Mouse (Mus musculus) heart, postnatal 25 days (tissue): ENCODE measurements around the gene Fahd2a. TPM values are rescaled to one million over a fixed set of nuclear protein-coding genes. Genes with fewer than 3 reads are reported as not detected.

Experiments
- DNase-seq: peaks from one replicate; pipeline ENCODE4 v3.0.0; 2022; ENCODE audit warnings: low spot score
- intact Hi-C: fragments of 180-260 bp; cut with DNase I; formaldehyde crosslinking; loops from one replicate; pipeline ENCODE4 v1.15.1; 2025
- total RNA-seq, 2 experiments: library from RNA; stranded (reverse); gene quantifications; 2 replicates each; pipeline ENCODE4 v1.2.3; 2021

Fahd2a gene
- total RNA-seq, 2 experiments from 2014 or later: 36.8 to 37.5 TPM

- no peak for DNase-seq
- intact Hi-C loops: no loop called here
Observed at GRCm38 (mm10) chr2:127435554-127435953, 8.8 kb downstream of the Fahd2a start.

GRCm38 (mm10) chr2:127435135-127435534 lies 9.2 kb downstream of the Fahd2a start:
- no peak for DNase-seq
- intact Hi-C loops: no loop called here

GRCm38 (mm10) chr2:127433487-127434295 lies 10.7 kb downstream of the Fahd2a start:
- no peak for DNase-seq

GRCm38 (mm10) chr2:127430238-127430637 lies 14.1 kb downstream of the Fahd2a start:
- DNase-seq: no peak
- intact Hi-C loops: loop anchor here (1.0 kb wide), 1 partner anchor 68 kb away; no protein-coding TSS in a partner anchor

More at GRCm38 (mm10) chr2:127433487-127434295, 10.7 kb downstream of the Fahd2a start:
- intact Hi-C loops: no loop called here

GRCm38 (mm10) chr2:127424977-127425376 lies 19.4 kb downstream of the Fahd2a start, which contains the start of gene Gpat2:
TSS of gene Gpat2 (plus strand) at chr2:127425199.
- no peak for DNase-seq
- intact Hi-C loops: no loop called here

DNA sequence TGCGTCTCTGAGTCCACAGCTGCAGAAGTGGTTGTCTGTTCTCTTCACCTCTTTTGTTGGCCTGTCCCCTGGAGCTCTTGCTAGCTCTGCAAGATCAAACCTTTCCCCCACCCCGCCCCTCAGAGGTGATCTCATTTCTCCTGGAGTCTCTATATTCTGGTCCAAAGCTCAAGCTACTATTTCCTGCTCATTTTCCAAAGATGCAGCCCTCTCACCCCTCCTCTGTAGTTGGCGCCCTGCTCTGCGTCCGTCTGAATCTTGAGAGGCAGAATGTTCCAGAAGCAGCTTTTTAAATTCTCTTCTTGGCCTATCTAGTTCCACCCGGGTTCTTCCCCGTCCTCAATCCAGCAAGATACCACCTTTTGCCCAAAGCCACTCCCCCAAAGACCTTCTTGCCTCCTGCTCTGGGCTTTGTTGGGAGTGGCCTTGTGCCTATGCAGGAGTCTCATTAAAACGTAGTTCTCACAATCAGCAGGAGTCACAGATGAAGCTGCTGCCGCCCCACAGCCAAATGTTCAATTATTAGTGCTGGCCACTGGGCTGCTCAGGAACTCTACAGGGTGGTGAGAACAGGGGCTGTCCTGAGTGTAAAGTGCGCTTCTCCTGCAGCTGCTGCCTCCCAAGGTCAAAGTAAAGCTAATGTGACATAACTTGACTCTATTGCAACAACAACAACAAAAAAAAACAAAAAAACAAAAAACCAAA lies 25.9 kb downstream of the Fahd2a start:
- intact Hi-C loops: no loop called here
- no peak for DNase-seq

DNA sequence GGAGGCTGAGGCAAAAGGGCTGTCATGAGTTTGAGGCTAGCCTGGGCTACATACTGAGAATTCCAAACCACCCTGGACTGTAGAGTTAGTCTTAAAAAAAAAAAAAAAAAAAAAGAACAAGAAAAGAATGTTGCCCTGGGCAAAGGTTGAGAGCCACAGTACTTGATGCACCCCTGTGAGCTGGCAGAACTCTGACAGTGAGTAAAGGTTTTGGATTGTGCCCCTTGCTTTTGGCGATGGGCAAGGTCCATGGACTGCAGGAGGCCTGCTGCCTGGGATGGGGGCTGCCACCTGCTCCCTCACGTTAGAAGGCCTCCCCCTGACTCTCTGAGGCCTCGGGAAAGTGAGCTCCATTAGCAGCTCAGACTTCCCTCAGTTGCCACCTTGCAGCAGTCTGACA lies 27.7 kb downstream of the Fahd2a start:
- no peak for DNase-seq
- intact Hi-C loops: no loop called here

DNA sequence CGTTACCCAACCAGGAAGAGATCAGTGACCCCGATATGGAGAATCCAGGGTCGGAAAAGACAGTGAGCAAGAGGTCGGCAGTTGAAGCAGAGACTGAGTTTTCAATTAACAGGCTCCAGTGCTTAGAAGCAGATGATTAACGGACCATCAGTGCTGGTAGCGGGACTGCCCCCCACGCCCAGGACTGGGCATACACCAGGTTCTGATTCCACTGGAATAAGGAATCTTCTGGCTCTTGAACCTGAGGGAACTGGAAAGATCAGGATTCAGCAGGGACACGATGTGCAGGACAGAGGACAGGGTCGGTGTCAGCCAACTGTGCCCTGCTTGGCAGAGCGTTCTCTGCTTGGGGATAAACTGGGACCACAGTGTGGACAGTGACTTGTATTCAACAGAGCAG lies 28.6 kb downstream of the Fahd2a start:
- DNase-seq: no peak
- intact Hi-C loops: no loop called here

- intact Hi-C loops: no loop called here
- no peak for DNase-seq
Observed at GRCm38 (mm10) chr2:127411126-127411525, 33.2 kb downstream of the Fahd2a start.

DNA sequence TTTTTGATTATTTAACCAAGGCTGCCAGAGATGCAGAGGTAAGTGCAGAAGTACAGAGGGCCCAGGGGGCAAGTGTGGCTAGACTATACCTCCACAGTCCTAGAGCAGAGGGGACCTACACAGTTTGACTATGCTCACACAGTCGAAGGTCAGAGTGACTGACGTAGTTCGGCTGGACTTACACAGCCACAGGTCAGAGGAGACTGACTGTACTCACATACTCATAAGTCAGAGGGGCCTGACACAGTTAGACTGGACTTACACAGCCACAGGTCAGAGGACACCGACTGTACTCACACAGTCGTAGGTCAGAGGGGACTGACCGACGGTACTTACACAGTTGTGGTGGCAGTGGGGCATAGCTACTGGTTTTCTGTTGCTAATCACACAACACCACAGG lies 45.6 kb downstream of the Fahd2a start:
- intact Hi-C loops: no loop called here
- DNase-seq: no peak

GRCm38 (mm10) chr2:127394606-127395161 lies 49.7 kb downstream of the Fahd2a start:
- DNase-seq: no peak
- intact Hi-C loops: no loop called here

- DNase-seq: no peak
- intact Hi-C loops: no loop called here
Observed at GRCm38 (mm10) chr2:127391323-127391722, 53.0 kb downstream of the Fahd2a start.

DNA sequence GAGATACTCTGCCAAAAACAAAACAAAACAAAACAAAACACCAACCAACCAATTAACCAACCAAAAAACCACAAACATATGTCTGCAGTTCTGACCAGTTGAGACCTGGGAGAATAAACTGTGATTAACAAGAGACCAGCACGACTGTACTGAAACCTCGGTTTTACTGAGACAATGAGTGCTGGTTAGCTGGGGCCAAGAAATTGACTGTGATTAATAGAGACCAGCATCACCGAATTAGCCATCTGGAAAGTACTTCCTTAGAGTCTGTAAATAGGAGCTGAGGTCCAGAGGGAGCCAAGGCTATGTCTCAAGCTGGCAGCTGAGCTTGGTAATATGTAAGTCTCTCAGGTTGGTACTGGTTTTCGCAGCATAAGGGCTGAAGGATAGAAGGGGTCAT lies 53.5 kb downstream of the Fahd2a start:
- intact Hi-C loops: no loop called here
- DNase-seq: no peak

DNA sequence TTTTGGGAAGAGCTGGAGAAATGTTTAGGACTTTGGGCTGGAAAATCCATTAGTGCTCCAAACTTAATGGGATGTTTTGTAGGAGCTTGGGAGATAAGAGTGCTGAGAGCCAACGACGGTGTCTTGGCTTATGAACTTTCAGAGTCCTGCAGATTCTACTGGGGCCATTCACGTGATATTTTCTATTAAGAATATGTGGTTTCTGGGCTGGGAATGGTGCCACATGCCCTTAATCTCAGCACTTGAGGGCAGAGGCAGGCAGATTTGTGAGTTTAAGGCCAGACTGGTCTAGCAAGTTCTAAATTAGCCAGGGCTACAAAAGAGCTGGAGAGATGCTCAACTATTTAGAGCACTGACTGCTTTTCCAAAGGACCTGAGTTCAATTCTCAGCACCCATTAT lies 54.0 kb downstream of the Fahd2a start:
- no peak for DNase-seq
- intact Hi-C loops: no loop called here

GRCm38 (mm10) chr2:127387521-127387920 lies 56.8 kb downstream of the Fahd2a start:
- no peak for DNase-seq
- intact Hi-C loops: no loop called here

Other genes starting within 250 kb of the Fahd2a start
- under 1 TPM; 0.36 to 0.70 TPM for gene 1810024B03Rik, start 236.3 kb downstream of the Fahd2a start, total RNA-seq
- gene Snrnp200, start 236.2 kb downstream of the Fahd2a start, total RNA-seq: 10 to 100 TPM; 54.0 to 62.4 TPM
- gene Ciao1, start 196.7 kb downstream of the Fahd2a start, total RNA-seq: 10 to 100 TPM; 61.9 to 62.3 TPM
- 10 to 100 TPM; 27.9 to 28.7 TPM for gene Tmem127, start 196.7 kb downstream of the Fahd2a start, total RNA-seq
- gene Stard7, start 174.3 kb downstream of the Fahd2a start, total RNA-seq: 100 to 1,000 TPM; 152 to 167 TPM
- gene Dusp2, start 108.4 kb downstream of the Fahd2a start, total RNA-seq: under 1 TPM; 0.31 to 0.49 TPM
- gene Astl, start 105.9 kb downstream of the Fahd2a start, total RNA-seq: not detected
- gene Adra2b, start 81.4 kb downstream of the Fahd2a start, total RNA-seq: under 1 TPM; 0.61 to 0.88 TPM
- not detected for gene Gpat2, start 19.4 kb downstream of the Fahd2a start, total RNA-seq
- 1 to 10 TPM; 1.1 to 1.7 TPM for gene Kcnip3, start 77.5 kb upstream of the Fahd2a start, total RNA-seq
- not detected for gene Prom2, start 96.9 kb upstream of the Fahd2a start, total RNA-seq
- gene Zfp661, start 142.5 kb upstream of the Fahd2a start, total RNA-seq: 1 to 10 TPM; 1.4 to 1.5 TPM
- 100 to 1,000 TPM in 1 of 2 experiments, 10 to 100 TPM in 1; 96.9 to 101 TPM for gene Mrps5, start 142.7 kb upstream of the Fahd2a start, total RNA-seq
- 1 to 10 TPM; 5.5 to 7.2 TPM for gene Mal, start 212.1 kb upstream of the Fahd2a start, total RNA-seq